Mouse (Mus musculus): ENCODE data around the gene Cops7a. TPM values are rescaled to one million over a fixed set of nuclear protein-coding genes. Genes with fewer than 3 reads are reported as not detected.
A peak's percentile ranks its signal among the peaks of the same experiment; 100 is the strongest.

Gene Cops7a
- polyA plus RNA-seq, 1 experiment from 2014 or later, result 104 TPM

DNA sequence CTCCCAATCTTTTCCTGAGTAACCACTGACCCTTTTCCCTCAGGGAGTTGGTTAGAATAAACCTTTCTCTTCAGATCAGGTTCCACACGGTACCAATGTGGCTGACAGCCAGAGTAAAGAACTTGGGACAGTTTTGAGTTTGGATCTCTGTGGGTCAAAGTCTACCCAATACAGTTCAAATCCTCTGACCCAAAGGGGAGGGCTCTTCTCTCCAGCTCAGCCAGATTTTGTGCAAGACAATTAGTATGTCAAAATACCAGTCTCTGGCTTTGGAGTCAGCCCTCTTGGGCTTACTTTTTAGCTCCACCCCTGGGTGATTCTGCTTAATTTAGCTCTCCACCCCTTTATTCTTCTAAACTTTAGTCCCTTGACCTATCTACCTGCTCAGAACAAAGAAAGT lies 35.1 kb downstream of the Cops7a start:
- WGBS, result 20% methylated on average over 1 of the region's 1 CpGs
- ATAC-seq (ENCODE audit: low FRiP score), result no peak

GRCm38 (mm10) chr6:124925941-124926340 lies 39.4 kb downstream of the Cops7a start:
- no peaks in the 10 kb centered on the region for H3K9me3 ChIP-seq
- ATAC-seq (ENCODE audit: low FRiP score), result no peak
- H3K36me3 ChIP-seq (replicated peaks), result no peaks in the 10 kb centered on the region
- no peaks in the 10 kb centered on the region; the same call in 1 of the 2 replicates for H3K27me3 ChIP-seq
- H3K4me3 ChIP-seq (replicated peaks), result no peak overlapping the region
- no peak overlapping the region for H3K4me2 ChIP-seq
- peaks cover 25% of the 10 kb centered on the region for H3K4me1 ChIP-seq
- H3K9ac ChIP-seq, result no peak overlapping the region
- H3K27ac ChIP-seq, result no peak overlapping the region
- WGBS, result 62% methylated on average over 5 of the region's 5 CpGs

More for the DNA sequence above, 35.1 kb downstream of the Cops7a start:
- H3K27ac ChIP-seq, result peak overlapping the region; percentile 97
- H3K4me2 ChIP-seq, result peak overlapping the region; percentile 94
- peaks cover 24% of the 10 kb centered on the region for H3K36me3 ChIP-seq (replicated peaks)
- peak overlapping the region; percentile 90 for H3K4me3 ChIP-seq (replicated peaks)
- H3K27me3 ChIP-seq, result no peaks in the 10 kb centered on the region; the same call in 1 of the 2 replicates
- H3K9me3 ChIP-seq, result no peaks in the 10 kb centered on the region
- H3K9ac ChIP-seq, result peak overlapping the region; percentile 97
- H3K4me1 ChIP-seq, result peaks cover 32% of the 10 kb centered on the region

DNA sequence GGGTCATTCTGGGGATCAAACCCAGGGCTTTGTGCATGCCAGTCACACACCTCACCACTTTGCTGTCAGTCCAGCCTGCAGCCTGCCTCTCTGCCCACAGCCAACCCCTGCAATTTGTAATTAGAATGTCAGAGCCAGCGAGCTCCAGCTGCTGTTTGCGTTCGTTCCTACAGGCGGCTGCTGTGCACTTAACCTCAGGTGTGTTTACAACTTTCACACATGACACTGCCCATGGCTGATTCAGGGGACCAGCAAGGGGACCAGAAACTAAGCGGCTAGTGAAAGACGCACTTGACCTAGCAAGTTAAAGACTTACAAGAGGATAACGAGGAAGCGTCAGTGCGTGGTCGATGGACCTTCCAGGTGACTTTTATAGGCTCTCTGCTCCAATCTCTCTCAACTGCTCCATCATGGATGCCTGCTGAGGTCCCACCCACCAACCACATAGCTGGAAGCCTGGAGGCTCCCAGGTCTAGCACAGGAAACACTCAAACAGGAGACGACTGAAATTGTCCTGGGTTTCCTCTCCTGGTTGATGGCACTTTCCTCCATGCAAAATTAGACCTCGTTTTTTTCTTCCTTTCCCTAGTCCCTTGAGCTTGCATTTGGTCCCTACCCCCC lies 40.1 kb downstream of the Cops7a start:
- no peaks in the 10 kb centered on the region; the same call in 1 of the 2 replicates for H3K27me3 ChIP-seq
- no peak overlapping the region for H3K4me2 ChIP-seq
- H3K36me3 ChIP-seq (replicated peaks), result no peaks in the 10 kb centered on the region
- no peaks in the 10 kb centered on the region for H3K9me3 ChIP-seq
- WGBS, result 37% methylated on average over 12 of the region's 12 CpGs
- H3K4me1 ChIP-seq, result peaks cover 28% of the 10 kb centered on the region
- H3K9ac ChIP-seq, result no peak overlapping the region
- no peak overlapping the region for H3K4me3 ChIP-seq (replicated peaks)
- ATAC-seq (ENCODE audit: low FRiP score), result no peak
- H3K27ac ChIP-seq, result no peak overlapping the region

DNA sequence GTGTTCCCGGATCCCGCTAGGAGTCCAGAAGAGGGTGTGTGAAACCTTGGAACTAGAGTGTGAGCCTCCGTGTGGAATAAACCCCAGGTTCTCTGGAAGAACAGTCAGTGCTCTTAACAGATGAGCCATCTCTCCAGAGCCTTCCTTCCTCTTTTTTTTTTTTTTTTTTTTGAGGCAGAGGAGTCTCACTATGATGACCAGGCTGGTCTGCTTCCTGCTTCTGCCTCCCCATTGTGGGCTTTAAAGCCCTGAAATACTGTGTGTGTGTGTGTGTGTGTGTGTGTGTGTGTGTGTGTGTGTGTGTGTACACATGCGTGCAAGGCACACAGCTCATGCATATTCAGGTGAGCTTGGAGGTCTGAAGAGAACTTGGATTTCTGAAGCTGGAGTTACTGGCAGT lies 43.8 kb downstream of the Cops7a start:
- Histone ChIP-seq H3K27me3 (no peaks in the 10 kb centered on the region; the same call in 1 of the 2 replicates), H3K36me3 (replicated peaks) (no peaks in the 10 kb centered on the region), H3K4me1 (peaks cover 45% of the 10 kb centered on the region), H3K4me2 (no peak overlapping the region), H3K9me3 (no peaks in the 10 kb centered on the region), H3K27ac (peak overlapping the region; percentile 100), H3K9ac (no peak overlapping the region), H3K4me3 (replicated peaks) (no peak overlapping the region)
- WGBS, result 74% methylated on average over 4 of the region's 4 CpGs
- no peak for ATAC-seq (ENCODE audit: low FRiP score)

DNA sequence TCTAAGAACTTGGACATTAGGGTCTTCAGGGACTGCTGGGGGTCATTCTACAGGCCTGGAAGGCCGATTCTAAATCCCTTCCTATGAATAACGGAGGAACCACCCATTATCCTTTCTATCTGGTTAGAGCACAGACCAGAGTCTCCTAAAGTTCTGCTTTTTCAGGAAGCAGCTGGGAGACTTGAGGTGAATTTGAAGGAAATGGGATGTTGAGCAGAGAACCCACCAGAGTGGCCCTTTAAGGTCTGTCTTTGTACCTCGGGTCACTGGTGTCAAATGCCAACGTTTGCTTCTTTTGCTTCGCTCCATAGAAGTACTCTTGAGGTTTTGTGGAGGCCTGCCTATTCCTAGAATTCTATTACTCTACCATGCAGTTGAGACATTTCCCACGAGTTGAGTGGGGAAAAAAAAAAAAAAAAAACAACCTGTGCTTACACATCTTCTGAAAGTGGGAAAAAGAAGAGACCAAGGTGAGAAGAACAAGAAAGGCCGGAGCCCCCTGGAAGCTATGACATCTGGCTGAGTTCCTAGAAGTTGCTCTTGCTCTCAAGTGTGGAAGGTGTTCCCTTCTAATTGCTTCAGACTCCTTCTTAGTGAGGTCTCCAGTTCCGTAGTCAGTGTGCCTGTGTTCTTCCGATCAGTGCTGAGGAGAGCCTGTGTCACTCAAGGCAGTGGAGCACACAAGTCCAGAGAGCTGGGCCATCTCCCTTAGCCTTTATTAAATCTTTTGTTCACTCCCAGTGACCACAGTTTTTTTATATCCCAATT lies 44.8 kb downstream of the Cops7a start:
- peak overlapping the region; percentile 100 for H3K27ac ChIP-seq
- H3K36me3 ChIP-seq (replicated peaks), result no peaks in the 10 kb centered on the region
- 24% methylated on average over 9 of the region's 9 CpGs for WGBS
- no peaks in the 10 kb centered on the region for H3K27me3 ChIP-seq
- peaks cover 50% of the 10 kb centered on the region for H3K4me1 ChIP-seq
- H3K4me3 ChIP-seq (replicated peaks), result peak overlapping the region; percentile 25
- ATAC-seq (ENCODE audit: low FRiP score), result no peak
- no peaks in the 10 kb centered on the region for H3K9me3 ChIP-seq
- H3K9ac ChIP-seq, result peak overlapping the region; percentile 41; the same call in 1 of the 2 replicates
- peak overlapping the region; percentile 100 for H3K4me2 ChIP-seq

- WGBS, result under 1% methylated on average over 13 of the region's 13 CpGs
- Histone ChIP-seq H3K4me3 (replicated peaks) (peak within 1 kb of the TSS; percentile 25), H3K4me2 (peak within 1 kb of the TSS; percentile 100), H3K9ac (peak within 1 kb of the TSS; percentile 100; the same call in 1 of the 2 replicates), H3K36me3 (replicated peaks) (peaks cover 3% of the 10 kb centered on the region), H3K27ac (peak within 1 kb of the TSS; percentile 100), H3K4me1 (peaks cover 52% of the 10 kb centered on the region), H3K9me3 (no peaks in the 10 kb centered on the region), H3K27me3 (no peaks in the 10 kb centered on the region)
- peak; percentile 86 for ATAC-seq (ENCODE audit: low FRiP score)
Observed at GRCm38 (mm10) chr6:124919695-124920317, 45.5 kb downstream of the Cops7a start, which contains the start of gene Ptms. Ptms (minus strand) TSS chr6:124920103.

- Histone ChIP-seq H3K27ac (peak overlapping the region; percentile 100), H3K9me3 (no peaks in the 10 kb centered on the region), H3K4me2 (peak overlapping the region; percentile 100), H3K27me3 (no peaks in the 10 kb centered on the region), H3K9ac (peak overlapping the region; percentile 100; the same call in 1 of the 2 replicates), H3K36me3 (replicated peaks) (peaks cover 10% of the 10 kb centered on the region), H3K4me3 (replicated peaks) (peak overlapping the region; percentile 99), H3K4me1 (peaks cover 60% of the 10 kb centered on the region)
- WGBS, result 18% methylated on average over 14 of the region's 14 CpGs
- no peak for ATAC-seq (ENCODE audit: low FRiP score)
Observed at GRCm38 (mm10) chr6:124918890-124919627, 46.3 kb downstream of the Cops7a start.

GRCm38 (mm10) chr6:124918331-124918690 lies 47.0 kb downstream of the Cops7a start:
- Histone ChIP-seq H3K27me3 (no peaks in the 10 kb centered on the region), H3K36me3 (replicated peaks) (peaks cover 18% of the 10 kb centered on the region), H3K9me3 (no peaks in the 10 kb centered on the region), H3K27ac (peak overlapping the region; percentile 100), H3K4me1 (peaks cover 67% of the 10 kb centered on the region), H3K9ac (peak overlapping the region; percentile 100), H3K4me2 (peak overlapping the region; percentile 100), H3K4me3 (replicated peaks) (peak overlapping the region; percentile 99)
- ATAC-seq (ENCODE audit: low FRiP score), result no peak
- WGBS, result 1% methylated on average over 7 of the region's 7 CpGs

DNA sequence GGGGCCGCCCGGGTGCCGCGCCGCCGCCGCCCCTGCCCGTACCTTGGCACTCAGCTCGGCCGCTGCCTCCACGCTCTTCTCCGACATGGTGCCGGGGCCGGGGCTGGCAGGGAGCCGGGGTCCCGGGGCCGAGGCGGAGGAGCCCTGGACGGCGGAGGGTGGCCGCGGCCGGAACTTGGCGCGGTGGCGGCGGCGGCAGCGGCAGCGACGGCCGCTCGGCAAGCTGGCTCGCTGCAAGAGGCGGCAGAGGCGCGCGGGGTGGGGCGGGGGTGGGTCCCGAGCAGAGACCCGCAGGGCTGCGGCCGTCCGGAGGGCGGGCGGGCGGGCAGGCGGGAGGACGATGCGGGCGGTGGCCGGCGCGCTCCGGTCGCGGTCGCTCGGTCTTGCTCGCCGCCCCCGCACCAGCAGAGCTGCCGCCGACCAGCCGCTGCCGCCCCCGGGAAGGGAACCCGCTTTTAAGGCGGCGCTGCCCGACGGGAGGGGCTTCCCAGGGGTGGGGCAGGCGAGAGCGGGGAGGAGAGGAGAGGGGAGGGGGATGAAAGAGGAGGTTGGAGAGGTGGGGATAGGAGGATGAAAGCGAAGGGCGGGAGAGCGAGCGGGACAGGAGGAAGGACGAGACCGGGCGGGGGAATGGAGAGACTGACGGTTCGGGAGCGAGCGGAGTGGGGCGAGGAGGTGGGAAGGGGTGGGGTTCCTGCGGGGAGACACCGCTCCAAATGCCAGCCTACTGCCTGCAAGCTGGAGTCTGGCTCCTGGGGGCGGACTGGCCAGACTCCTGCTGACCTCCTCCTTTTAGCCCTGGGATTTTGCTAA lies 47.6 kb downstream of the Cops7a start:
- Histone ChIP-seq H3K9me3 (no peaks in the 10 kb centered on the region), H3K27ac (peak overlapping the region; percentile 100), H3K4me3 (replicated peaks) (peak overlapping the region; percentile 99), H3K4me2 (peak overlapping the region; percentile 100), H3K36me3 (replicated peaks) (peaks cover 24% of the 10 kb centered on the region), H3K4me1 (peaks cover 68% of the 10 kb centered on the region), H3K9ac (peak overlapping the region; percentile 100), H3K27me3 (no peaks in the 10 kb centered on the region)
- WGBS, result under 1% methylated on average over 57 of the region's 89 CpGs
- ATAC-seq (ENCODE audit: low FRiP score), result peak; percentile 76

DNA sequence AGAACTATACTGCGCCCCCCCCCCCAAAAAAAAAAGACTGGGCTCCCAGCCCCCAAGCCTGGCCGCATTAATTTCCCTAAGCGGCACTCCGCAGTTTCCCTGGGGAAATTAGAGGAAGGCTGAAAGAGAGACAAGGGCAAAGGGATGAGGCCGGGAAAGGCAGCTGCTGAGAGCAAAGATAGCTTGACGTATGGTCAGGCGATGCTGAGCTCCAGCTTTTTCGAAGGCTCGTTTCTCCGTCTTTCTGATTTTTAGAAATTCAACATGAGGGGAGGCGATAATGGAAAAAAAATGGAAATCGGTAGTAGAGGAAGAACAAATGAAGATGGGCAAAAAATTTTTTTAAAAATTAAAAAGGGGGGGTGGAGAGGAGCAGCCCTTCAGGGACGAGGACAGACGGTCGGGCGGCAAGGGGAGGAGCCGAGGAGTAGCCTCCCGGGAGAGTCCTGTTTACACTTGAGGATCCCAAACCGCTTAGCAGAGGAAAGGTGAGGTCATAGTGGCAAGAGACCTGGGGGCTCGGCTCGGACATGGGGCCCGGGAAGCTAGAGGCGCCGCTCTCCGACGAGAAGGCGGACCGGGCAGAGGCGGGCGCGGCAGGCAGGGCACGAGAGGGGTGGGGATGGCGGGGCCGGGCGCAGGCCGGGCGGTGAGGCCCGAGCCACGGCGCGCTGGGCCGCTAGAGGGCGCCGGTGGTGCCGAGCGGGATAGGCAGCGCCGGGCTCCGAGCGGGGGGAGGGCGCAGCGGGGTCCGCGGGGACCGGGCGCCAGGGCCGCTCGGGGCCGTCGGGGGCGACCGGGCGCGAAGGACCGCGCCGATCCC lies 48.4 kb downstream of the Cops7a start:
- Histone ChIP-seq H3K9ac (peak overlapping the region; percentile 100), H3K4me1 (peaks cover 68% of the 10 kb centered on the region), H3K27me3 (no peaks in the 10 kb centered on the region), H3K36me3 (replicated peaks) (peaks cover 29% of the 10 kb centered on the region), H3K4me3 (replicated peaks) (peak overlapping the region; percentile 99), H3K27ac (peak overlapping the region; percentile 100), H3K4me2 (peak overlapping the region; percentile 100), H3K9me3 (no peaks in the 10 kb centered on the region)
- WGBS, result under 1% methylated on average over 49 of the region's 67 CpGs
- ATAC-seq (ENCODE audit: low FRiP score), result peak; percentile 69
